Mouse (Mus musculus) heart, embryonic 13.5 days (tissue): Measurements from ENCODE around the gene Arl8b. TPM values are rescaled to one million over a fixed set of nuclear protein-coding genes. Genes with fewer than 3 reads are reported as not detected.

Source experiments
- ATAC-seq: fragments of 200-750 bp; cut with Nextera tagmentation; 2 replicates; pipeline ENCODE4 v1.8.0; 2017; ENCODE audit warnings: moderate TSS enrichment; ENCODE audit not compliant: insufficient number of reproducible peaks, low FRiP score, low TSS enrichment; ENCODE audit errors: extremely low read depth
- H3K27ac ChIP-seq: fragments of 300-500 bp; sonication (generic); replicated peaks from 2 replicates; pipeline ENCODE4 v1.5.1; 2015; ENCODE audit warnings: moderate library complexity, mild to moderate bottlenecking, inconsistent platforms
- H3K27me3 ChIP-seq: fragments of 300-500 bp; sonication (generic); replicated peaks from 2 replicates; pipeline ENCODE4 v1.6.1; 2015; ENCODE audit warnings: mild to moderate bottlenecking, inconsistent platforms
- H3K36me3 ChIP-seq: fragments of 300-500 bp; sonication (generic); 2 replicates; pipeline ENCODE4 v1.6.1; 2015; ENCODE audit warnings: mild to moderate bottlenecking, inconsistent platforms
- H3K4me1 ChIP-seq: fragments of 300-500 bp; sonication (generic); 2 replicates; pipeline ENCODE4 v1.6.1; 2015; ENCODE audit warnings: inconsistent platforms
- H3K4me2 ChIP-seq: fragments of 300-500 bp; sonication (generic); 2 replicates; pipeline ENCODE4 v1.6.1; 2015; ENCODE audit warnings: inconsistent platforms, mild to moderate bottlenecking, moderate library complexity
- H3K4me3 ChIP-seq: fragments of 300-500 bp; sonication (generic); 2 replicates; pipeline ENCODE4 v1.5.1; 2015; ENCODE audit warnings: moderate library complexity, mild to moderate bottlenecking, inconsistent platforms
- H3K9ac ChIP-seq: fragments of 300-500 bp; sonication (generic); 2 replicates; pipeline ENCODE4 v1.6.1; 2015; ENCODE audit warnings: inconsistent platforms, mild to moderate bottlenecking, moderate library complexity
- H3K9me3 ChIP-seq: fragments of 300-500 bp; sonication (generic); 2 replicates; pipeline ENCODE4 v1.6.1; 2016; ENCODE audit warnings: inconsistent platforms
- WGBS: fragments of 180-500 bp; shearing (Covaris S2); methylation state at CpG from one replicate; pipeline ENCODE4 v1.1.7; 2015; ENCODE audit warnings: mixed read lengths; 5-methylcytosine and 5-hydroxymethylcytosine counted together
- polyA plus RNA-seq: library from polyadenylated mRNA; unstranded; fragments of >200 nt; fragmentation: Nextera tagmentation; extraction: Ambion mirVana; gene quantifications from 2 replicates; pipeline ENCODE4 v1.2.1, GENCODE M21; 2015

Arl8b gene
- polyA plus RNA-seq, 1 experiment from 2014 or later: 57.8 TPM

GRCm38 (mm10) chr6:108785551-108785950 lies 2.7 kb downstream of the Arl8b start:
- peaks cover 22% of the 10 kb centered on the region for H3K4me1 ChIP-seq
- no peaks in the 10 kb centered on the region for H3K36me3 ChIP-seq
- no peak overlapping the region for H3K4me3 ChIP-seq
- ATAC-seq: no peak
- no peaks in the 10 kb centered on the region for H3K27me3 ChIP-seq
- peak overlapping the region; percentile 82; the same call in 1 of the 2 replicates for H3K4me2 ChIP-seq
- H3K9me3 ChIP-seq: no peaks in the 10 kb centered on the region
- no peak overlapping the region for H3K27ac ChIP-seq
- H3K9ac ChIP-seq: no peak overlapping the region
- WGBS: 82% methylated on average over 3 of the region's 3 CpGs

GRCm38 (mm10) chr6:108791498-108791897 lies 8.6 kb downstream of the Arl8b start:
- Histone ChIP-seq H3K4me2 (no peak overlapping the region), H3K9me3 (no peaks in the 10 kb centered on the region), H3K9ac (no peak overlapping the region), H3K4me1 (peaks cover 16% of the 10 kb centered on the region), H3K4me3 (no peak overlapping the region), H3K27me3 (no peaks in the 10 kb centered on the region), H3K36me3 (no peaks in the 10 kb centered on the region), H3K27ac (no peak overlapping the region)
- 70% methylated on average over 5 of the region's 5 CpGs for WGBS
- no peak for ATAC-seq

GRCm38 (mm10) chr6:108795912-108796311 lies 13.0 kb downstream of the Arl8b start:
- ATAC-seq: no peak
- Histone ChIP-seq H3K4me2 (no peak overlapping the region), H3K27ac (no peak overlapping the region), H3K27me3 (no peaks in the 10 kb centered on the region), H3K4me1 (peaks cover 29% of the 10 kb centered on the region), H3K4me3 (no peak overlapping the region), H3K36me3 (no peaks in the 10 kb centered on the region), H3K9ac (no peak overlapping the region), H3K9me3 (no peaks in the 10 kb centered on the region)
- WGBS: 48% methylated on average over 1 of the region's 1 CpGs

- Histone ChIP-seq H3K9me3 (no peaks in the 10 kb centered on the region), H3K27ac (no peak overlapping the region), H3K4me1 (peaks cover 29% of the 10 kb centered on the region), H3K4me3 (no peak overlapping the region), H3K36me3 (no peaks in the 10 kb centered on the region), H3K4me2 (no peak overlapping the region), H3K27me3 (no peaks in the 10 kb centered on the region), H3K9ac (no peak overlapping the region)
- WGBS: 57% methylated on average over 2 of the region's 2 CpGs
- no peak for ATAC-seq
Measured at GRCm38 (mm10) chr6:108796706-108797105, 13.8 kb downstream of the Arl8b start.

- Histone ChIP-seq H3K4me3 (no peak overlapping the region), H3K9ac (no peak overlapping the region), H3K9me3 (no peaks in the 10 kb centered on the region), H3K27ac (no peak overlapping the region), H3K4me2 (no peak overlapping the region), H3K4me1 (peaks cover 11% of the 10 kb centered on the region; the same call in 1 of the 2 replicates), H3K27me3 (no peaks in the 10 kb centered on the region), H3K36me3 (no peaks in the 10 kb centered on the region)
- 37% methylated on average over 1 of the region's 1 CpGs for WGBS
- ATAC-seq: no peak
Measured at GRCm38 (mm10) chr6:108805194-108805593, 22.3 kb downstream of the Arl8b start.

- H3K36me3 ChIP-seq: no peaks in the 10 kb centered on the region
- no peak overlapping the region for H3K9ac ChIP-seq
- H3K27ac ChIP-seq: no peak overlapping the region
- no peak overlapping the region for H3K4me3 ChIP-seq
- no peak overlapping the region for H3K4me2 ChIP-seq
- no peak for ATAC-seq
- no peaks in the 10 kb centered on the region for H3K27me3 ChIP-seq
- peaks cover 11% of the 10 kb centered on the region; the same call in 1 of the 2 replicates for H3K4me1 ChIP-seq
- 82% methylated on average over 7 of the region's 7 CpGs for WGBS
- no peaks in the 10 kb centered on the region for H3K9me3 ChIP-seq
Measured at GRCm38 (mm10) chr6:108805871-108806270, 23.0 kb downstream of the Arl8b start.

- no peak overlapping the region for H3K9ac ChIP-seq
- H3K9me3 ChIP-seq: no peaks in the 10 kb centered on the region
- whole genome bisulfite sequencing: 69% methylated on average over 3 of the region's 3 CpGs
- H3K4me1 ChIP-seq: peaks cover 11% of the 10 kb centered on the region; the same call in 1 of the 2 replicates
- no peaks in the 10 kb centered on the region for H3K27me3 ChIP-seq
- no peaks in the 10 kb centered on the region for H3K36me3 ChIP-seq
- no peak overlapping the region for H3K27ac ChIP-seq
- H3K4me3 ChIP-seq: no peak overlapping the region
- ATAC-seq: no peak
- H3K4me2 ChIP-seq: no peak overlapping the region
Measured at GRCm38 (mm10) chr6:108807446-108807845, 24.5 kb downstream of the Arl8b start.

GRCm38 (mm10) chr6:108808786-108809185 lies 25.9 kb downstream of the Arl8b start:
- no peak overlapping the region for H3K9ac ChIP-seq
- WGBS: 67% methylated on average over 1 of the region's 1 CpGs
- peaks cover 11% of the 10 kb centered on the region; the same call in 1 of the 2 replicates for H3K4me1 ChIP-seq
- H3K4me3 ChIP-seq: no peak overlapping the region
- no peaks in the 10 kb centered on the region for H3K27me3 ChIP-seq
- no peak overlapping the region for H3K27ac ChIP-seq
- no peak overlapping the region for H3K4me2 ChIP-seq
- H3K36me3 ChIP-seq: no peaks in the 10 kb centered on the region
- no peaks in the 10 kb centered on the region for H3K9me3 ChIP-seq
- ATAC-seq: no peak

GRCm38 (mm10) chr6:108810237-108810636 lies 27.3 kb downstream of the Arl8b start:
- no peaks in the 10 kb centered on the region for H3K9me3 ChIP-seq
- no peak overlapping the region for H3K9ac ChIP-seq
- H3K4me1 ChIP-seq: peaks cover 2% of the 10 kb centered on the region; the same call in 1 of the 2 replicates
- no peak overlapping the region for H3K27ac ChIP-seq
- H3K4me3 ChIP-seq: no peak overlapping the region
- H3K27me3 ChIP-seq: no peaks in the 10 kb centered on the region
- peaks cover 6% of the 10 kb centered on the region for H3K36me3 ChIP-seq
- no peak for ATAC-seq
- WGBS: 56% methylated on average over 10 of the region's 10 CpGs
- H3K4me2 ChIP-seq: no peak overlapping the region

- WGBS: 89% methylated on average over 2 of the region's 2 CpGs
- no peak overlapping the region for H3K4me2 ChIP-seq
- no peaks in the 10 kb centered on the region for H3K9me3 ChIP-seq
- no peak for ATAC-seq
- H3K9ac ChIP-seq: no peak overlapping the region
- H3K4me1 ChIP-seq: peaks cover 10% of the 10 kb centered on the region
- no peak overlapping the region for H3K27ac ChIP-seq
- peaks cover 15% of the 10 kb centered on the region for H3K36me3 ChIP-seq
- no peak overlapping the region for H3K4me3 ChIP-seq
- H3K27me3 ChIP-seq: no peaks in the 10 kb centered on the region
Measured at GRCm38 (mm10) chr6:108812134-108812533, 29.2 kb downstream of the Arl8b start.

GRCm38 (mm10) chr6:108817510-108817909 lies 34.6 kb downstream of the Arl8b start:
- Histone ChIP-seq H3K4me2 (no peak overlapping the region), H3K27ac (no peak overlapping the region), H3K4me1 (peaks cover 10% of the 10 kb centered on the region), H3K9ac (no peak overlapping the region), H3K9me3 (no peaks in the 10 kb centered on the region), H3K4me3 (no peak overlapping the region), H3K27me3 (no peaks in the 10 kb centered on the region), H3K36me3 (peaks cover 64% of the 10 kb centered on the region)
- no peak for ATAC-seq
- 72% methylated on average over 4 of the region's 4 CpGs for WGBS

- Histone ChIP-seq H3K4me1 (peaks cover 14% of the 10 kb centered on the region), H3K27me3 (no peaks in the 10 kb centered on the region), H3K9ac (no peak overlapping the region), H3K36me3 (peaks cover 41% of the 10 kb centered on the region), H3K9me3 (no peaks in the 10 kb centered on the region), H3K4me3 (no peak overlapping the region), H3K4me2 (no peak overlapping the region), H3K27ac (no peak overlapping the region)
- ATAC-seq: no peak
- 62% methylated on average over 7 of the region's 7 CpGs for WGBS
Measured at GRCm38 (mm10) chr6:108824816-108825545, 42.1 kb downstream of the Arl8b start.
